Mouse (Mus musculus): ENCODE measurements around the gene Pex13.

The Pex13 gene

DNA sequence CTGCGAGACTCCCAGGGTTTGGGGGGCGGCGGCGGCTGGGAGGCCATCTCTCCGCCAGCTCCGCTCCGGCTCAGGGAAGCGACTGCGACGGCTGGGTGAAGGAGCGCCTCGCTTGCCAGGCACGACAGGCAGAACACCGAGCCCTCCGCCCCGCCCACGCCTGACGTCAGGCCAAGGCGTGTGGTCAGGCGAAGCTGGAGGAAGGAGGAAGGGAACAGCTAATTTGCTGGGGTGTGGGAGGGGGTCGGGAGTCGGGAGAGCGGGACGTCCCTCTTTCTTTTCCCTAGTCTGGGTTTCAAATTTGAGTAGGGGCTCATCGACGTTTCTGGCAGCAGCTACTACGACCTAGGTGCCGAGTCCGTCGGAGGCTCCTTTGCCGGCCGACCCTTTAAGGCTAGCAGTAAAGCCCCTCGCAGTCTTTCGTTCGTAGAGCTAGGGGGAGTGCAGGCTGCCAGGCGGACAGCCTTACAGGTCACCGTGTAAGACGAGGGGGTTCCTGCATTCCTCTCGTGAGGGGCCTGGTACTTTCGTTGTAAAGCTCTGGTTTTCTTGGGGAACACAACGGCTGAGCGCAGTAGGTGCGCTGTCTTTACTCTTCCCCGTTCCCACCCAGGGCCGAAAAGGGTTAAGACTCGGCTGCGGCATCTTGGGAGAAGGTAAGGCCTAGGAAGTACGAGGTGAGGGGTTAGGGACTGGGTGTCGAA is at the start of gene Pex13:
Gene Pex13 (minus strand): TSS at position 162 of the 704 bp plus-strand sequence.
- in situ Hi-C loops (cut with MboI, MseI) = loop anchor here in 1 of 2 experiments (10.0 kb wide), 1 partner anchor 229 kb away; the partner anchor contains the start of gene Papolg

DNA sequence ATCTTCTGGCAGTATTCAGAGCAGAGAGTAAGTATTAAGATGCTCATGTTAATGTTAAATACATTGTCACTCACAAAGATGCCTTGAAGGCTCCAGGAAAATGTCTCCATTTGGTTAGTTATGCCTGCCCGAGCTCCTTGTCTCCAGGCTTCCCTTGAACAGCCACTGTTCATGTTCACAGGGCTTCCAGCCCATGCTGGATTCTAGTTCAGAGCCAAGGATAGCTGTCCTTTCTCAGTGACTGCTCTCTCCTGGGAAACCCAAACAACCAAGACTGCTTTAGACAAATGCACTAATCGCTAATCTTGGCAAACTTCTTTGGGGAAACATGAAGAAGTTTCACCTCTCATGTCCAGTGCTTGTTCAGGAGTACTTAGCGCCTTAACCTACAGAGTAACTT is 46.5 kb upstream of the Pex13 start:
- in situ Hi-C loops (cut with MboI, MseI) = no loop called here

GRCm38 (mm10) chr11:23704604-23705294 is 39.0 kb upstream of the Pex13 start:
- in situ Hi-C loops (cut with MboI, MseI) = no loop called here

- in situ Hi-C loops (cut with MboI, MseI) = no loop called here
These were observed 36.1 kb upstream of the Pex13 start for GRCm38 (mm10) chr11:23701831-23702230.

GRCm38 (mm10) chr11:23699414-23700095 is 33.8 kb upstream of the Pex13 start:
- in situ Hi-C loops (cut with MboI, MseI) = no loop called here

GRCm38 (mm10) chr11:23698526-23698925 is 32.8 kb upstream of the Pex13 start:
- in situ Hi-C loops (cut with MboI, MseI) = no loop called here

- in situ Hi-C loops (cut with MboI, MseI) = no loop called here
These were observed 30.1 kb upstream of the Pex13 start for GRCm38 (mm10) chr11:23695847-23696246.

- in situ Hi-C loops (cut with MboI, MseI) = no loop called here
These were observed 27.5 kb upstream of the Pex13 start for GRCm38 (mm10) chr11:23693286-23693685.

GRCm38 (mm10) chr11:23688060-23688459 is 22.3 kb upstream of the Pex13 start:
- in situ Hi-C loops (cut with MboI, MseI) = no loop called here

DNA sequence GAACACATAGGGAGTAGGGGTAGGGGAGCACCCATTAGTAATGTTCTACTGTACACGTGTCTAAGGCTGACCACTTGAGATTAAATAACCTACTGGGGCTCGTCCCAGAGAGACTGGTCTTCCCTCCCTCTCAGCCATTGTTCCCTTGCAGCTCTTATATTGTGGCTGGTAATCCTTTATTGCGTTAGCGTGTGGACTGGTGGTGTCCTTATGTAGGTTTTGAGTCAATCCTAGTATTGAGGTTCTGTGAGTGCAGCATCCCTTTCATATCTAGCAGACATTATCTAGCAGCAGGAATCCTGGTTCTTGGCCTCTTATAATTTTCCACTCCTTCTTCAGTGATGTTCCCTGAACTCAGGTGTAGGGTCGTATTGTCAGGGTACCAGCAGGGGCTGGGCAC is 20.9 kb upstream of the Pex13 start:
- in situ Hi-C loops (cut with MboI, MseI) = no loop called here

- in situ Hi-C loops (cut with MboI, MseI) = loop anchor here in 1 of 2 experiments (5.0 kb wide), 2 partner anchors 175 to 255 kb away; no protein-coding TSS in a partner anchor
These were observed 16.8 kb upstream of the Pex13 start for GRCm38 (mm10) chr11:23682561-23682960.

DNA sequence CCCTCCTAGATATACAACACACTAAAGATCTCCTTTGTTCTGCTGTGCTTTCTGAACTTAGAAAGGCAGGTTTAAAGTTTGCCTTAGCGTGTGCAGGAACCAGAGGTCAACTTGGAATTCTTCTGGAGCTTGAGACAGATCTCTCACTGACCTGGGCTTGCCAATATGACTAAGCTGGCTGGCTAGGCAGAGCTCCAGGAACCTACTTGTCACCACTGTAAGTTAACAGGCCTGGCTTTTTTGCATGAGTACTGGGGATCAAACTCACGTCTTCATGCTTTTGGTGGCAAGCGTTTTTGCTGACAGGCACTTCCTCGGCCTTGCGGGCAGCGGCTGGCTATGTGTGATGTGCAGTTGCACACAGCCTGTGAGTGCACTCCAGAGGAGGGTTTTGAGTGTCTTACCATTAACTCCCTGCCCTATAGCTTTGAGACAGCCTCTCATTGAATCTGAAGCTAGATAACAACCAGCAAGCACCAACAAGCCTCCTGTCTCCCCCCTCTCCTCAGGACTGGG is 14.7 kb upstream of the Pex13 start:
- in situ Hi-C loops (cut with MboI, MseI) = loop anchor here in 1 of 2 experiments (5.0 kb wide), 2 partner anchors 177 to 257 kb away; no protein-coding TSS in a partner anchor

- in situ Hi-C loops (cut with MboI, MseI) = loop anchor here (5.0 kb wide), 2 partner anchors 173 to 278 kb away; no protein-coding TSS in a partner anchor
These were observed 13.4 kb upstream of the Pex13 start for GRCm38 (mm10) chr11:23679044-23679642.

- in situ Hi-C loops (cut with MboI, MseI) = loop anchor here (5.0 kb wide), 2 partner anchors 176 to 281 kb away; no protein-coding TSS in a partner anchor
These were observed 10.3 kb upstream of the Pex13 start for GRCm38 (mm10) chr11:23676100-23676499.

DNA sequence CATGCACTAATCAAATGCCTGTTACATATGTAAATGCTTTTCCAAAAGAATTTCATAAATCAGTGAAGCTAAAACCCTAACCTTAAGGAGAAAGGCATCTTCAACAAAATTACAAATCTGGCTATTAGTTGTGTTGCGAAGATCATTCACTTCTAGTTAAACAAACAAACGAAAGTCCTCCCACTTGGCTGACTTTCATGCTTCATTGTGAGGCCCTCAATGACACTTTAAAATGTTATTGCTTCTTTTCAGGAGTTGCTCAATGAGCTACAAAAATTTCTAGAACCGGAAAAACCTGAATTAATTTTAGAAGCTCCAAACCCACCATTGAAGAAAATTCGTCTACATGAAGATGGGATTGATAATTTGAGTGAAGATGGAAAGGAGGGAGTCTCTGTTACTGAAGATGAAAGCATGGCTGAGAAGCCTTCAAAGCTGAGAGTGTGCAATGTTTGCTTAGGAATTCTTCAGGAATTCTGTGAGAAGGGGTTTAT is 6.5 kb upstream of the Pex13 start:
- in situ Hi-C loops (cut with MboI, MseI) = no loop called here

DNA sequence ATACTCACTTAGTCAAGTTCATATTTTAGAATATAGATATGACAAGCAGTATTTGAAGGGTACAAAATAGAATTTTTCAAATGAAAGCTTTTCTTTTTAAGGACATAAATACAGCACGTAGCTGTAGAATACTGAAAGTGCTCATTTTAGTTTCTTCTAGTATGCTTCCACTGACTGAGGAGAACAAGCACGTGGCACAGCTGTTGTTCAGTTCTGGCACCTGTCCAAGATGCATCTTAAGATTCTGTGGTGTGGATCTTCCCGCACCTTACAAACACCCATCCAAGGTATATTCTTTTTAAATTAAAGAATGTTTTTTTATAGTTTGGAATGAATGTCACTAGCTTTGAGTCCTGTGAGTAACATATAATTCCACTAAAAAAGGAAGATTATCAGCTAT is 1.4 kb upstream of the Pex13 start:
- in situ Hi-C loops (cut with MboI, MseI) = loop anchor here in 1 of 2 experiments (10.0 kb wide), 1 partner anchor 228 kb away; the partner anchor contains the start of gene Papolg

- in situ Hi-C loops (cut with MboI, MseI) = loop anchor here in 1 of 2 experiments (10.0 kb wide), 1 partner anchor 228 kb away; the partner anchor contains the start of gene Papolg
These were observed 767 bp upstream of the Pex13 start for GRCm38 (mm10) chr11:23666526-23666925.

GRCm38 (mm10) chr11:23665311-23665786 is 410 bp downstream of the Pex13 start, which contains the start of gene Pus10:
Gene Pus10 (plus strand): TSS chr11:23665674.
- in situ Hi-C loops (cut with MboI, MseI) = loop anchor here in 1 of 2 experiments (10.0 kb wide), 1 partner anchor 229 kb away; the partner anchor contains the start of gene Papolg

- in situ Hi-C loops (cut with MboI, MseI) = loop anchor here in 1 of 2 experiments (10.0 kb wide), 1 partner anchor 231 kb away; the partner anchor contains the start of gene Papolg
These were observed 1.5 kb downstream of the Pex13 start for GRCm38 (mm10) chr11:23664232-23664631.

GRCm38 (mm10) chr11:23657791-23658190 is 8.0 kb downstream of the Pex13 start:
- in situ Hi-C loops (cut with MboI, MseI) = no loop called here

DNA sequence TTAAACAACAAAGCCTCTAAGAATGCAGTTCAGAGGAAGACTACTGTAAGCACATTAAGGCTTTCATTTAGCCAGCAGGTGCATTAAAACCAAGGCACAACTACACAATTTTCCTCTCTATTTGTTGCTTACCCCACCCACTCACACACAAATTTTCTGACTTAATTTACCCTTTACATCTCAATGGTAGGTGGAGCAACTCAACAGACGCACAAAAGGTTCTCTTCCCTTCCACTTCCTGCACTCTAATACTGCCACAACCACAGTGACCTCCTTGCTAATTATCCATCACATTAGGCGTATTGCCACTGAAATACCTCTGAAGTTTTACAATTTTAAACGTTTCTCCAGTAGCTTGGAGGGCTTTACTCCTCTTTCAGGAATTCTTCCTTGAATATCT is 12.1 kb downstream of the Pex13 start:
- in situ Hi-C loops (cut with MboI, MseI) = no loop called here

Measured in T-helper 17 cell (primary cell).